Mouse (Mus musculus) lung, postnatal 14 days (tissue): ENCODE results near the gene Nfic.

Experiments
- DNase-seq: peaks from one replicate; pipeline ENCODE4 v3.0.0; 2021

The Nfic gene

DNA sequence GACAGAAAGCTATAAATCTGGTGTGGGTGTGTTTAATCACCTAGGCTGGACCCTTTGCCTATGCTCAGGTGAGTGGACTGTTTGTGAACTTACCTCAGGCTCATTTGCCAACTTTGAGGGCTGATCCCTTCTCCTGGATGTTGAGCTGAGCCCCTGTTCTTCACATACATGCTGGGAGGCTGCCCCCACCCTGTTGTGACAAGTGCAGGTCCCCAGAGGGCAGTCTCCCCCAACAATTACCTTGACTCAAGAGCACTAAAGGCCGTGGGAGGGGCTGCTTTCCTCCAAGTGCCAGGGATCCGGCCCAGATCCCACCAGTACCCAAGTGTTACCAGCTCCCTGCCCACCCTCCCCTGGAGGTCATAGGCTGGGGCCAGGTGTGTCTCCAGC is 29.6 kb upstream of the Nfic start:
- DNase-seq, result no peak

DNA sequence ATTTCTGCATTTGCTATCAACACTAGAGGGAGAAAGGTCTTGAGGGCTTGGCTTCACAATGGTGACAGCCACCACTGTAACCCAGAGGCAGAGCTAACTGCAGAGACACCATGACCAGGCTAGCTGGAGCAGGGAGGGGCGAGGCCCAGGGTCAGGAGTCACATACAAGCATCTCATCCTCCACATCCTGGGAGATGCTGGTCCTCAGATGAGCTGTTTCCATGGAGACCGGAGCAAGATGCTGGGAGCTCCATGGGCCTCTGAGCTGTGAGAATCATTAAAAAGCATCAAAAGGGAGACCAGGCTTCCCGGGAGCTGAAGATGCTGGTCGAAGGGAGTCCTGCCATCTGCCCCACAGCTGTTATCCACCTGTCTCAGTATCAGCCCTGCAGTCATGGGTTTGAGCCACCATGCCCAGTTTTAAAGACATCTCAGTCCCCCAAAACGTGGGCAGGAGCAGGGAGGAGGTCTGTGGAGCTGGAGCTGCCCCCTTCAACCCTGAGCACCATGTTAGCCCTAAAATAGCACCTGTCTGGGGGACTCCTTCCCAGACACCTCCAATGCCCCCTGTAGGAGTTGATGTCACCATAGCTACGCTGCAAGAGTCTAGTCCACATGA is 29.1 kb upstream of the Nfic start:
- no peak for DNase-seq

DNA sequence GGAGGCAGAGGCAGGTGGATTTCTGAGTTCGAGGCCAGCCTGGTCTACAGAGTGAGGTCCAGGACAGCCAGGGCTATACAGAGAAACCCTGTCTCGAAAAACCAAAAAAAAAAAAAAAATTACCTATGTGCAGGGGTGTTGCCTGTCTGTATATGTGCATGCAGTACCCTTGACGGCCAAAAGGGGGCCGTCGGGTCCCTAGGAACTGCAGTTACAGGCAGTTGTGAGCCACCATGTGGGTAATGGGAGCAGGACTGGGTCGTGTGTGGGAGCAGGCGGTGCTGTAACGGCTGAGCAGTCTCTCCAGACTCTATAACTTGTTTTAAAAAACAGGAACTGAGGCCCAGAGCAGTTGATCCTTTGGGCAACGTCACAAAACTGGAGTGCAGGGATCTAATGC is 28.5 kb upstream of the Nfic start:
- no peak for DNase-seq

DNA sequence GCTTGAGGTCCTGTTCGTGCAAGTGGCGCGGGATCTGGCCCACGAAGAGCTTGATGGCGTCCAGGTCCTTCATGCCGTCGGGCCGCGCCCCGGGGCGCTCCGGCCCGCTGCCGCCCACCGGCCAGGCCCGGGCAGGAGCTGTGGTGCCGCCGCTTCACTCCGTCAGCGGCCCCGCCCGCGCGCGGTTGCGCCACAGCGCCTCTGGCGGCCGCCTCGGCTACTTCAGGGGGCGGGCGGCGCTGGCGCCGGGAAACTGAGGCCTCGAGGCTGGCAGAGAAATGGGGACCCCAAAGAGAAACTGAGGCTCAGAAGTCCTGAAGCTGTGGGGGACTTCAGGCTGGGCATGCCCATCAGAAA is 27.1 kb upstream of the Nfic start, which contains the start of gene Celf5:
Gene Celf5, minus strand, starts transcription at position 177 of the 357 bp plus-strand sequence.
- peak; percentile 60 for DNase-seq

DNA sequence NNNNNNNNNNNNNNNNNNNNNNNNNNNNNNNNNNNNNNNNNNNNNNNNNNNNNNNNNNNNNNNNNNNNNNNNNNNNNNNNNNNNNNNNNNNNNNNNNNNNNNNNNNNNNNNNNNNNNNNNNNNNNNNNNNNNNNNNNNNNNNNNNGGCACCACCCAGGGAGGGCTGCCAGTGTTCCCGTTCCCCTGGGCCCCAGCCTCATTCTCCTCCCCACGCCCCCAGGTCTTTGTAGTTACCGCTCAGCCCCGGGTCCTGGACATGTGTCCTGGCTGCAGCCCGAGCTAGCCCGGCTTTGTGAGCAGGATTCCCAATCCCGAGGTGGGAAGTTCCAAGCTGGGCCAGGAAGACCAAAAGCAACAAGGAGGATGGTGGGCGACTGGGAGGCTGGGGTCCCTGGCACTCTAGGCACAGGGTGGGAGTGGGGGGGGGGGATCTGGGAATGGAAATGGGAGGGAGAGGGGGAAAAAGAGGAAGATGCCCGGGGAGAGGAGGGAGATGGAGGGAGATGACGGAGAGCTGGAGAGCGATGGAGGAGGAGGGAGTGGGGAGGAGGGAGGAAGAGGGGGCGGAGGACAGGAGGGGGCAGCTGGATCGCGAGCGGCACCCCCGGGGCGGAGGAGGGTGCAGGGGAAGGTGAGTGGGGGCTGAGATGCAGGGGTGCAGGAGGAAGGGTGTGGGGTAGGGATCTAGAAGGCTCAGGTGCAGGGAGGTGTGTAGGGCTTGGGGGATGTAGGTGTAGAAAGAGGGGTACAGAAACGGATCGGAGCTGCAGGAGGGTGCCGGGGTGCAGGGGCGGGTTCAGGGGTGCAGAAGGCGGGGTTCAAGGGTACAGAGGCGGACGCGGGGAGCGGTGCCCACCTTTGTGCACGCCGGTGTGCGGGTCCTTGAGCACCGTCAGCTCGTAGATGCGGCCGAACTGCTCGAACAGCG is 26.4 kb upstream of the Nfic start:
- no peak for DNase-seq

DNA sequence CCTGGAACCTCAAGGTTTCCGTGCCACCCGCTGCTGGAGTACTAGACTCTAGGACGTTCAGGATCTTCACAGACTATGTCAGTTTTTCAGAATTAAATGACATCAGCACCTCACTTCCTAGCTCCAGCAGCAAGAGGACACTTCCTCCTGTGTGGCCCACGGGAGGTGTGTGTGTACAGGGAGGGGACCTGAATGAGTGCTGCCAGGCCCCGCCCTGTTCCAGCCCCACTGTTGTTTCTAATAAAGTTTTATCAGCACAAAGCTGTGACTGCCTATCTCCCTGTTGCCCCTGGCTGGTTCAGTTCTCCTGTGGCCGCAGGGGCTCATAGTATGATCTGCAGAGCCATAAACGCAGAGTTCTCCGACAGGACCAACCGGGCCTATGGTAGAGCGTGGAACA is 19.0 kb upstream of the Nfic start:
- DNase-seq, result no peak

DNA sequence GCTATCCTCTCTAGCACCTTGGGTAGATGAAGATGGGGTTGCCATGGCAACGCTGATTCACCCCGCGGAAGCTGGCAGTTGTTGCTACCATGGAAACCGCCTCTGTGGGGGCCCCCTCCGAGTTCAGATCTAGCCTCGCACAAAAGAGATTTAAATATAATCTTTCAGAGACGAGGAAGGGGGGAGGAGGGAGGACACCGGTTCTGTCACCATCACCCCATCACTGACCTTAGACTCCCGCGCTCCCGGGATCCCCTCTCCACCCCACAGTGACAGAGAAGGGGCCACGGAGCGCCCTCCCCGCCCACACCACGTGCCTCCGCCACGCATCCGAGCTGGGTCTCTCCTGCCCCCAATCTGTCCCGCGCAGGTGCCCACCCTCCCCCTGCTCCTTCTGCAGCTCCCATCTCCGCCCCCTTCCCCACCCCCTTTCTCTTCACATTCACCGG is 17.6 kb upstream of the Nfic start:
- no peak for DNase-seq

DNA sequence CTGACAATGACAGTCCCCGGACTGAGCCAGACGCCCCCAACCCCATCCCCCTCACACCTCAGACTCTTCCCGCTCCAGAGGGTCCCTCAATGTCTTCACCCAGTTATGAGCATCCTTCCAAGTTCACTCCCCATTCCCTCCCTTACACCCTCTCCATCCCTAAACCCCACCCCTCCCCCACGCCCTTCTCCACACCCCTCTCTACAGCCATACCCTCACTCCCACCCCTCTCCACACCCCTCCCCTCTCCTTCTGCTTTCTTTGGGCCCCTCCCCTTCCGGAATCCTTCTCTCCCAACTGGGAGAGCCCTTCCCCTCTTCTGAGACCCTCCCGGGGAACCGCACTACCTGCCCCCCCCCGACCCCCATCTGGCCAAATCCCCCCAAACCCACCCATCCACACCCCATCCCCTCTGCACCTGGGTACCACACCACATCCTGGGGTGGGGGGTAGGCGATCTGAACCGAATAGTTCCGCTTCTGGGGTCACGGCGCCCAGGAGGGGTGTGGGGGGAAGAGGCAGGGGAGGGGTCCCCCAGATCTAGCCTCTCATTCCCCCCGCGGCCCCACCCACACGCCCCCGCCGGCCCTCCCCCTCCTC is 17.1 kb upstream of the Nfic start:
- no peak for DNase-seq

DNA sequence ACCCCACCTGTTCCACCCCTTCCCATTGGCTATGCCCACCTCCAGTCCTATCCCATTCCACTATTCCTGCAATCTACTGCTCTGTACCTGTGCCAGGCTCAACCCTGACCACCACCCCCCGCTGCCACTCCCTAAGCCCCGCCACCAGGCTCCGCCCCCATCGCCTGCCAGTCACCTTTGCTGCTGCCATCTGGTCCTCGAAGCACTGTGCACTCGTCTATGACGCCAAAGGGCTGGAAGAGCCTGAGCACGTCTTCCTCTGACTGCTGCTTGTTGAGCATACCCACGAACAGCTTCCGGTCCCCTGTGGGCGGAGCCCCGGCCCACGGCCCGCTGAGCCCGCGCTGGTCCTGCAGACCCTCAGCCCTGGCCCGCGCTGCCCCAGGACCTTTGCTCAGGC is 15.0 kb upstream of the Nfic start:
- no peak for DNase-seq

DNA sequence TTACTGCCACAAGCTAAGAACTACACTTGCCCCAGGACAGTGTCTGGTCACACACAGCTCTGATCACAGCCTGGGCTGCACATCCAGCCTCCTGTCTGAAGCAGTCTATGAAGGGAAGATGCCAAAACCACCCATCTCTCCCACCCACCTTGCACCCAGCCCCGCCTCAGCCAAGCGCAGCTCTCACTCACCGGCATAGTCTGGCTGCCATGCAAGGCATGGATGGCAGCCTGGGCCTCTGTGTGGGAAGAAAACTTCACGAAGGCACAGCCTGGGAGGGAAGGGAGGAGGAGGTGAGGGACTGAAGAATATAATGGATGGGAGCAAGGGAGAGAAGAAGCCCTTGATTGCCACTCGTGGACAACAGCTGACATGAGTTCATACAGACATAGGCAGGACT is 13.8 kb upstream of the Nfic start:
- no peak for DNase-seq

DNA sequence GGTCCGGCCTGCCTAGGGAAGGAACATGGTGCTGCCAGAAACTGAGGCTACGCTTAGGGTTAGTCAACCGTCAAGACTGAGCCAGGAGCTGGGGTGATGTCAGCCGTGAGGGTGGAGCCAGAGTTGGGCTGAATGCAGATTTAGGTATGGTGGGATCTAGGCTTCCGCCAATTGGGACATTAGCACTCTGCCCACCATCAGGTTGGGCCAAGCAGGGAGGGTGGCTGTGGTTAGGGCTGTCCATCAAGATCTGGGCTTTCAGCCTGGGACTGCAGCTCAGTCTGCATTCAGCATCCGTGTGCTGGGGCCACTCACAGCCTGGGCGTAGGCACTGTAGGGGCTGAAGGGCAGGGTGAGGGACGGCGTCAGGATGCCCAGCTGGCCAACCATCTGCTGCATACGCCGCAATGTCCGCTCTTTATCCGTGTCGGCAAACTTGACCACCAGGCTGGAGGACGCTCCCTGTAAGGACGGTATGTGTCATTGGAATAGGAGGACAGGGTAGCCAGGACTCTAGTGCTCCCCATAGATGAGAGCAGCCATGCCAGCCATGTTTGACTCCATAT is 12.3 kb upstream of the Nfic start:
- DNase-seq, result no peak

DNA sequence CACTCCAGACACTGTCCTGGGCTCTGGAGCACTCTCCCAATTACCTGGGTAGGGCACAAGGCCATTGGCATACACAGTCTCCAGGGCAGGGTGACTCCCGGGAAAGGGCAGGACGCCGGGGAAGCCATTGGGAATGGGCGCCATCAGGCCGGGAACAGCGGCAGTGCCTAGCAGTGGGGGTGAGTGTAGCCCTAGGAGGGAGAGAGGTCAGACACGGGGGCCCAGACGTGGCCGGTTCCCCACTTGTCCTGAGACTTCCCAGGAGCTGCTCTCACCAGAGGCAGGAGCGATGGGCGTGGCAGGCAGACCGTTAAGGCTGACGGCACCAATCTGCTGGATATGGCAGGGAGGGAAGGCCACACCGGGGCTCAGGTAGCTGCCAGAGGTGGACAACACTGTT is 11.4 kb upstream of the Nfic start:
- DNase-seq, result no peak

DNA sequence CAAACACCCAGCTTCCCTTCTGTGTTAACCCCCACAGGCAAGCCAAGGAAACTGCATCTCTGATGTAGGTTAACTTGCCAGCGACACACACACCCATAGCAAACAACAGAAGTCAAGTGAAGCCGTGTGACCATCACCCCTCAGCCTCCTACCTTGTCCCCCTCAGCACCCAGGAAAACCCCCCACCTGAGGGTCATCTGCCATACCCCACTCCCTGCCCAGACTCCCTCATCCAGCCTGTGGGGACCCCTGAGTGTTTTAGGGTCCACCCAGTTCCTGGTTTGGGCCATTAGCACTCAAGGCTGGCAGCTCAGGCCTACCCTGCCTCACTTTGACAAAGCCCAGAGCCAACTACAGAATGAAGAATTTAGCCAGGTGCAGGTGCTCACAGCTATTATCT is 10.6 kb upstream of the Nfic start:
- no peak for DNase-seq

DNA sequence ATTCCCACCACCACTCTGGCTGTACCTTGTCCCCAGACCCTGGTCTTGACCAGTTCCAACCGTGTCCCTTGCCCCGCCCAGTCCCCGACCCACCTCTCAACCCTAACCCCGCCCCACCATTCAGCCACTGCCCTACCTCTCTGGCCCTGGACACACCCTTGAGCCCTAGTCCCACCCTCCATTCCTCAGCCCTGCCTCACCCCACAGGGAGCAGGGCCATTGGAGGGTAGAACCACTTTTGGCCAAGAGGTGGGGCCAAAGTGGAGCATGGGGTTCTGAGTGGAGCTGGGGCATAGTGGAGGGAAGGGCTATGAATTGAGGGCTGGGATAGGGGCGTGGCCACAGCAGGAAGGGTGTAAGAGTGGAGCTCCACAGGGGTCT is 9.8 kb upstream of the Nfic start:
- no peak for DNase-seq

DNA sequence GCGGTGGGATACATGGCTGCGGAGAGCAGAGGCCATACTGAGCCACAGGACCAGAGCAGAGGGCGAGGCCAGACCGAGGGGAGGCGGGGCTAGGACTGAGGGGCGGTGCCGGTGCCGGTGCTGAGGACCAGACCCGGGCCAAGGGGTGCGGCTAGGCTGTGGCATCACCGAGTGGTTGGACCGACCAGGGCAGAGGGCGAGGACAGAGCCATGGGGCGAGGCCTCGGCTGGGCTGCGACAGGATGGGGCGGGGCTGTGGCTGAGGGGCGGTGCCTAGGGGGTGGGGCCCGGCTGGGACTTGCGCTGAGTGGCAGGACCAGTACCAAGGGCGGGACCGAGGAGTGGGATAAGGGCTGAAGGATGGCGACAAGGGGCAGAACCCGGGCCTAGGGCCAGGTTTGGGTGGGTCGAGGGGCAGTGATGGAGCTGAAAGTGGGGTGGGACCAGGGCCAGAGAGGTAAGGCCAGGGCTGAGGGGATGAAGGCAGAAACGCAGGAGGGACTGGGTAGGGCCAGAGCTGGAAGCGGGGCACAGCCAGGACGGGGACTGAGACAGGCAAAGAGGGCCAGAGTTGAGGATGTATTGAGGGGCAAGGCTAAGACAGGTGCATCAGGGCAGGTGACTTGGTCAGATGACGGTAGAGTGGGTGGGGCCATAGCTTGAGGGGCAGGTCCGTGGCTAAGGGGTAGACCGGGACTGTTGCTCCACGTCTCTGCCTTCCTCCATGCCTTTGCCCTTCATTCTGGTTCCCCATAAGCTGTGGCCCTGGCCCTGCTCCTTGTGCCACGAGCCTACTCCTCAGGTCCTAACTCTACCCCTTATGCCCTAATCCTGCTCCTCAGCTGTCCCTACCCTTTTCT is 9.2 kb upstream of the Nfic start:
- peak; percentile 47 for DNase-seq

DNA sequence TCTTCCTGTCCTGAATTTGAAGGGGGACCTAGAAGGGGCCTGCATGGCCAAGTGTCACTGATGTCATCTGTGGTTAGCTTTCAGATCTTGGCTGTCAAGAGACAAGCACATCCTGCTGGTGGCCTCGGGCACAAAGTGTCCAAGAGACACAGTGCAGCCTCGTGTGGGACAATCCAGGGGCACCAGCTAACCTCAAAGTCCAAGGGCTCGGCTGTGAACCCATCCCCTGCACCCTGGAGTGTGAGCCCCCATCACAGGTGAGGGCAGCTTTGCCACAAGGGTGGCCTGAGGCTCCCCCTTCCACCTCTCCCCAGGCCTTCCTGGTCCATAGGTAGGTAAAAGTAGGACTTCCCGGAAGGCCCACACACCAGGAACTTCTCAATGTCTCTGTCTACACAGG is 8.1 kb upstream of the Nfic start:
- DNase-seq, result no peak

DNA sequence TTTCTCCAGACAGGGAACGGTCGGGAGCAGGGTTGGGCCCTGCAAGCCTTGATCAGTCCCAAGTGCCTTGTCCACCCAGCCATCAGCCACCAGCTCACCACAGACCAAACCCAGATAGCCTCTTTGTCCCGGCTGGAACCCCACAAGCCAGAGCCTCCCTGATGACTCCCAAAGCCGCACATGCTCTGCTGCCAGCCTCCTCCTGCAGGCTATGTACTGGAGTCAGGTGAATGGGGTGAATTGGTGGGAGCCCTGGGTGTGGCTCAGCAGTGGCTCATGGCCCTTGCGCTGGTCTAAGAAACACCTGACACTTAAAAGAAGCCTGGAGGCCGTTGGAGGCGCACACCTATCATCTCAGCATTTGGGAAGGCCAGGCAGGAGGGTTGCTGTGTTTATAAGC is 7.5 kb upstream of the Nfic start:
- no peak for DNase-seq

DNA sequence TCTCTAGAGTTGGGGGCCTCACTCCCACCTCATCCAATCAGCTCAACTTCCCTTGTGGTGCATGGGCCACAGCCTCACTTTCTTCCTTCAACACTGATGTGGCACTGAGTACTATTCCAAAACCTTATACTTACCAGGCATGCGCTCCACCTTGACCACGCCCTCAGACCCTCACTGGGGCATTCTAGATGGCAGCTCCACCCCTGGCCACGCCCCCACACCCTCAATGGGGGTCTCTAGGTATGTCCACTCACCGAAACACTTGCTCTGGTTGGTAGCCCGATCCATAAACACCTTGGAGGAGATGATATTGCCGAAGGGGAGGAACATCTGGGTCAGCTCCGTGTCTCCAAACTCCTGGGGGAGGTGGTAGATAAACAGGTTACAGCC is 7.0 kb upstream of the Nfic start:
- DNase-seq, result no peak

DNA sequence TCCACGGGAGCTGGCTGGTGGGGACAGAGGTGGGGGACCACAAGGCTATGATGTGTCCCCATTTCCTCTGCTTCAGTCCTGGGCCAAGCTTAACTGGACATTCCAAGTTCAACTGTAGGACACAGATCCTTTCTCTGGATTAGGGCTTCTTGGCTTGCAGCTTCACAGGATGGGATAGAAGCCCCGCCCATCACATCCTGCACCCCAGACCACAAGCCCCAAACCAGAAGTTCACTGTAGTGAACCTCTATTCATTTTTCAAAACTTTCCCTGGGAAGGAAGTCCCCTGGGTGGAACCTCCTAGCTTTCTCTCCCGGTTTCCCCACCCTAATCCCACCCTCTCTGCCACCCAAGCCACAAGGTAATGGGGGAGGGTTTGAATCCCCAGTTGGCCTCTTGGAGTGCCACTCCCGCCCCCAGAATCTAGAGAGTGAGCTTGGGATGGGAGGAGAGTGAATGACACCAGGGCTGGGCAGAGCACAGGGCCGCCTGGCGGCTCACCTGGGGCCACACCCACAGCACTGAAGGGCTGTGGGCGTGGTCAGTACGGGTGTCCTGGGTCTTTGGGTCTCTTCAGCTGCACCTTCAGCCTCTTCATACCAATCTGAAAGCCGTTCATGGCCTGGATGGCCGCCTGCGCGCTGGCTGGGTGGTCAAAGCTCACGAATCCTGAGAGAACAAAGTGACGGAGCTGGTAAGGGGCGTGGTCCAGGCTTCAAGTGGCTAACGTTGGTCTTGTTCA is 6.4 kb upstream of the Nfic start:
- no peak for DNase-seq

DNA sequence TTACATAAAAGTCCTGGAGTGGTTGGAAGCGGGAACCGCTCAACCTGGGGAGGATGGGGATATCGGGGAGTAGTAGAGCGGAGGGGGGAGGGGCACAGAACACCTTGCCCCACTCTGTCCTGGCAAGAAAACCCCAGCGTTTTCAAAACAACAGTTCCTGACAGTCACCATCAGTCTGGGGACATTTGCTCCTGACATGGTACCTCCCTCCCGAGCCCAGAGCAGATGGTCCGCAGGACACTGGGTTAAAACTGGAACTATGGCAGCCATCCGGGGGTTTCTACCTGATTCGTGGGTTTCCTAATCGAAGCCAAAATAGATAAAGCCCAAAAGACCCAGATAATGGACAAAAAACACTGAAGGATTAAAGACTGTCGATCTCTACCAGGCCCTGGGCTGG is 5.5 kb upstream of the Nfic start:
- no peak for DNase-seq

DNA sequence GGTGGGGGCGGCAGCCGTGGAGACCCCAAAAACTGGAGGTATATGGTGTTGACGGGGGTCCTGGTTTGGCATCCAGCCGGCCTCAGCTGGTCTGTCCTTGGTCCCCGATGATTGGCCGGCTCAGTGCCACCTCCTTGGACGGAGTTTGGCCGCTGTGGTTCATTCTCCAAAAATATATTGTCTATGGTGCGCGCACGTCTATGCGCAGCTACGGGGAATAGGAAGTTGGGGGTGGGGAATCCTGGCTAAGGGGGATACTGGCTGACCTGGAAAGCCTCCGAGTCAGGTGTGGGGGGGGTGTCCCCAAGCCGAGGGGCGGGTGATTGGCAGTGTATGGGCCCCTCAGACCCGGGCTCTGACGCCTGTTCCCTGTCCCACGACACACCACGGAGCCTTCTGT is 5.0 kb upstream of the Nfic start:
- no peak for DNase-seq

DNA sequence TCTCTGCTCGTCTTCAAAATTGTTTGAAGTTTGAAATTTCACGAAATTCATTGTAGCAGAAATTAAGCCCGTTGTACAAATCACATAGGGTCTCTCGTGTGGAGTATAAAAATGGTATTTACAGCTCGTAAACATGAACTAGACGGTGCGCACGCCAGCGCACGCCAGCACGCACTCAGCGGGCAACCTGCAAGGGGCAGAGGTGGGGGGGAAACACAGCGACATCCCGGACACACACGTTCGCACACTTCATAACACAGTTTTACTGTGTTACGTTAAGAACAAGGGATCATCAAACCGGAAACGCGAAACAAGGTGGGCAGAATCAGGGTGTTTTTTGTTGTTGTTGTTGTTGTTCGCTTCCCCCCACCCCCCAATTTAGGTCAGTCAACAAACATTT is 4.0 kb upstream of the Nfic start:
- no peak for DNase-seq
